Mouse (Mus musculus) forebrain, postnatal 0 days (tissue): ENCODE results near the gene Prr23a1. TPM values are rescaled to one million over a fixed set of nuclear protein-coding genes. Genes with fewer than 3 reads are reported as not detected.

Experiments used
- ATAC-seq: fragments of 200-750 bp; cut with Nextera tagmentation; 2 replicates; pipeline ENCODE4 v1.8.0; 2017; ENCODE audit warnings: mild to moderate bottlenecking, moderate library complexity
- DNase-seq: peaks from one replicate; pipeline ENCODE4 v3.0.0-alpha.2; 2015
- H3K27ac ChIP-seq: fragments of 300-500 bp; sonication (generic); 2 replicates; pipeline ENCODE4 v1.5.1; 2014; ENCODE audit warnings: low read depth, mild to moderate bottlenecking, antibody characterized with exemption, low read length, moderate library complexity, mixed read lengths
- H3K27me3 ChIP-seq: fragments of 300-500 bp; sonication (generic); 2 replicates; pipeline ENCODE4 v1.6.1; 2014; ENCODE audit warnings: mild to moderate bottlenecking, low read length, mixed read lengths; ENCODE audit not compliant: insufficient read depth
- H3K36me3 ChIP-seq: fragments of 300-500 bp; sonication (generic); 2 replicates; pipeline ENCODE4 v1.6.1; 2014; ENCODE audit warnings: mild to moderate bottlenecking, moderate library complexity; ENCODE audit not compliant: insufficient read depth
- H3K4me1 ChIP-seq: fragments of 300-500 bp; sonication (generic); 2 replicates; pipeline ENCODE4 v1.6.1; 2014; ENCODE audit warnings: antibody characterized with exemption; ENCODE audit not compliant: insufficient read depth
- H3K4me2 ChIP-seq: fragments of 300-500 bp; sonication (generic); 2 replicates; pipeline ENCODE4 v1.6.1; 2014; ENCODE audit warnings: low read depth, mild to moderate bottlenecking, moderate library complexity
- H3K4me3 ChIP-seq: fragments of 300-500 bp; sonication (generic); 2 replicates; pipeline ENCODE4 v1.5.1; 2014; ENCODE audit warnings: low read depth, low read length, mixed read lengths
- H3K9ac ChIP-seq: fragments of 300-500 bp; sonication (generic); 2 replicates; pipeline ENCODE4 v1.6.1; 2014; ENCODE audit warnings: mild to moderate bottlenecking
- H3K9me3 ChIP-seq: fragments of 300-500 bp; sonication (generic); 2 replicates; pipeline ENCODE4 v1.6.1; 2016; ENCODE audit warnings: low read length
- CTCF ChIP-seq: sonication (generic); IDR thresholded peaks from 2 replicates; pipeline ENCODE4 v1.5.1; 2016; ENCODE audit warnings: antibody characterized with exemption, control low read depth, low read depth
- WGBS: fragments of 180-500 bp; shearing (Covaris S2); extraction: QIAGEN DNeasy Blood & Tissue Kit; methylation state at CpG from one replicate; pipeline ENCODE4 v1.1.7; 2014; 5-methylcytosine and 5-hydroxymethylcytosine counted together
- polyA plus RNA-seq: library from polyadenylated mRNA; unstranded; fragments of >200 nt; fragmentation: Nextera tagmentation; extraction: Ambion mirVana; gene quantifications from 2 replicates; pipeline ENCODE4 v1.2.1, GENCODE M21; 2015
- total RNA-seq: library from RNA; depleted of rRNA; stranded (reverse); fragments of >200 nt; gene quantifications from 2 replicates; pipeline ENCODE4 v1.2.3, GENCODE M21; 2014

Gene Prr23a1
- total and polyA plus RNA-seq, 2 experiments from 2014 or later, result 0.18 TPM; not detected in 1

DNA sequence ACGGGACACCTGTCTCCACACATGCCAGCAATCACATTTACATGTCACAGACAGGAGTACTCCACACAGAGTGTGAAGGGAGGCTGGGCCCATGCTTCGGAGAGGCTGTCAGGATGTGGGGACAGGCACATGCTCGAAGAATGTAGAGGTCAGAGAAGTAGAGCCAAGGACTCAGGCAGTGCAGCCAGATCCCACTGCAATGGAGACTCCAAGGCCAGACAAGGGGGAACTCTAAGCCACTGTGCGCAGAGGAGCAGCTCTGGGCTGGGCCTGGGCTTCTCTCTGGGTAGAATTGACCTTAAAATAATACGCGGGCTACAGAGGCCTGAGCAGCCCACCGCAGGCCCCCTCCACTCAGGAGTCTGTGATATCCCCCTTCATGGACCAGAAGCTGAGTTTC, 24.7 kb upstream of the Prr23a1 start:
- Histone ChIP-seq H3K36me3 (no peaks in the 10 kb centered on the region), H3K4me2 (no peak overlapping the region), H3K4me3 (no peak overlapping the region), H3K27ac (no peak overlapping the region), H3K9ac (no peak overlapping the region), H3K9me3 (no peaks in the 10 kb centered on the region), H3K27me3 (no peaks in the 10 kb centered on the region), H3K4me1 (no peaks in the 10 kb centered on the region)
- no peak for DNase-seq
- ATAC-seq, result no peak
- WGBS, result 85% methylated on average over 7 of the region's 7 CpGs
- TF ChIP-seq CTCF, result no peak

DNA sequence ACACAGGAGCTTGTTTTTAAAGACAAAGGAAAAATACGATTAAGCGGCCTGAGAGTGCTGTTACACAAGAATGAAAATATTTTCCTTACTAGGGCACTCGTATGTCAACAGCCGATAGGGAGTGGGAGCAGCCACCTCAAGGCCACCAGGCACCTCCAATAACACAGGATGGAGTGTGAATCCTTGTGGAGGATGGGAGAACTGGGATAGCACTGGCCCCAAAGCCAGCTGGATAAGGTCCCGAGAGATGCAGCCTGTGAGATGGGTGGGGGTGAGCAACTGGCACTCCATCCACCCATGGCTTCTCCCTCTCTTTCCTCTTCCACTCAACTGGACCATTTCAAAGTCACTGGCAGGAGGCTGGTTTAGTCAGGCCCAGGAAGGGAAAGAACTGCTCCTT, 23.3 kb upstream of the Prr23a1 start:
- no peak overlapping the region for H3K9ac ChIP-seq
- no peaks in the 10 kb centered on the region for H3K9me3 ChIP-seq
- WGBS, result 75% methylated on average over 5 of the region's 5 CpGs
- no peak overlapping the region for H3K4me3 ChIP-seq
- no peaks in the 10 kb centered on the region for H3K27me3 ChIP-seq
- H3K4me2 ChIP-seq, result no peak overlapping the region
- H3K36me3 ChIP-seq, result no peaks in the 10 kb centered on the region
- no peak for ATAC-seq
- no peak for TF ChIP-seq CTCF
- DNase-seq, result no peak
- no peaks in the 10 kb centered on the region for H3K4me1 ChIP-seq
- H3K27ac ChIP-seq, result no peak overlapping the region

DNA sequence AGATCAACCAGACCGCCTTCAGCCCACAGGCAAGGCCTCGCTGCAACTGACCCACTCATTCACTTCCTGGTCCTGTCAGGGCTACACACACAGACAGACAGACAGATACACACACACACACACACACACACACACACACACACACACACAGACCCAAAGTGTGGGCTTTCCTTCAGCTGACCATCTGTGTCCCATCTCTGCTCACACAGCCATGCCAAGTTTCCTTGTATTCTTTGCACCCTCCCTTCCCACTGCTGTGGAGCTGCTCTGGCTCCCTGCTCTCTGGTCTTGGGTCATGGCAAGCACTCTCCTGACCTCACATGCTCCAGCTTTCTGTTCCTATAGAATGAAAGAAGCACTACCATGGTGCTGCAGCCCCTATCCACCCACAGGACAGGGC, 22.8 kb upstream of the Prr23a1 start:
- no peak for TF ChIP-seq CTCF
- H3K36me3 ChIP-seq, result no peaks in the 10 kb centered on the region
- H3K27me3 ChIP-seq, result no peaks in the 10 kb centered on the region
- DNase-seq (no peak), ATAC-seq (no peak)
- 86% methylated on average over 2 of the region's 2 CpGs for WGBS
- no peak overlapping the region for H3K9ac ChIP-seq
- no peak overlapping the region for H3K4me3 ChIP-seq
- no peaks in the 10 kb centered on the region for H3K4me1 ChIP-seq
- H3K9me3 ChIP-seq, result no peaks in the 10 kb centered on the region
- H3K4me2 ChIP-seq, result no peak overlapping the region
- H3K27ac ChIP-seq, result no peak overlapping the region

DNA sequence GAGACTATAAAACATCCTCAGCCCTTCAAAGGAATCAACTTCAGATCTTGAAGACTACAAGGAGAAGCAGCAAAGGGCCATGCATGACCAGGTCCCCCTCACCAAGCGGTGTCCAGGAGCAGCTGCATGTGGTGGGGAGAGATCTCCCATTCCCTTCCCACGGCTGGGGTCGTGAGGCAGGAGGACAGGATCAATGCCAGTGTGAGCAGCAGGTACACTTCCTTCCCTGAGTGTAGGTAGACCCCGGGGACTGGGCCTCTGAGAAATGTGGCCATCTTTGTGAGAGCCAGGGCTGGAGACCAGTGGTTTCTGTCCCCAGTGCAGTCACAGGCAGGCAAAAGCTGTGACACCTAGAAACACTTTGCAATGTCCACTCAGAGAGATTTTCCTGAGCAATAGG, 21.8 kb upstream of the Prr23a1 start:
- H3K4me2 ChIP-seq, result no peak overlapping the region
- no peaks in the 10 kb centered on the region for H3K4me1 ChIP-seq
- H3K27me3 ChIP-seq, result no peaks in the 10 kb centered on the region
- H3K27ac ChIP-seq, result no peak overlapping the region
- DNase-seq (no peak), ATAC-seq (no peak)
- TF ChIP-seq CTCF, result no peak
- no peak overlapping the region for H3K9ac ChIP-seq
- H3K9me3 ChIP-seq, result no peaks in the 10 kb centered on the region
- 95% methylated on average over 4 of the region's 4 CpGs for WGBS
- no peak overlapping the region for H3K4me3 ChIP-seq
- H3K36me3 ChIP-seq, result no peaks in the 10 kb centered on the region

DNA sequence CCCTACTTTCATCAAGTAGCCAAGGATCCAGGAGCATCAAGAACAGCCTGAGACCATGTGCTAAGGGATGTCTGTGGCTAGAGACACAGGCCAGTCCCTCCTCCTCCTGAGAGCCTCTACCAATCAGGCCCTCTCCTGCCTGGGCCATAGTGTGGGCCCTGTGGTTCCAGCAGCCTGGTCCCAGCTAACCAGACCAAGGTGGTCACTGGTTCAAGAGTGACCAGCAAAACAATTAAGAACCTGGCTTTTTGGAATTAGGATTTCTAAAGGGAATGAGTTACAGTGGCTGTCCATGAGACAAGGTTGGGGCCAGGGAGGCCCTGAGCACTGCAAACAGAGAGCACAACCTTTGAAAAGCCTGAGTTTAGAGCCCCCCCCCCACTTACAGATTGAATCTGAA, 21.2 kb upstream of the Prr23a1 start:
- TF ChIP-seq CTCF, result no peak
- Histone ChIP-seq H3K9ac (no peak overlapping the region), H3K9me3 (no peaks in the 10 kb centered on the region), H3K4me1 (no peaks in the 10 kb centered on the region), H3K4me2 (no peak overlapping the region), H3K27ac (no peak overlapping the region), H3K4me3 (no peak overlapping the region), H3K27me3 (no peaks in the 10 kb centered on the region), H3K36me3 (no peaks in the 10 kb centered on the region)
- ATAC-seq (no peak), DNase-seq (no peak)

DNA sequence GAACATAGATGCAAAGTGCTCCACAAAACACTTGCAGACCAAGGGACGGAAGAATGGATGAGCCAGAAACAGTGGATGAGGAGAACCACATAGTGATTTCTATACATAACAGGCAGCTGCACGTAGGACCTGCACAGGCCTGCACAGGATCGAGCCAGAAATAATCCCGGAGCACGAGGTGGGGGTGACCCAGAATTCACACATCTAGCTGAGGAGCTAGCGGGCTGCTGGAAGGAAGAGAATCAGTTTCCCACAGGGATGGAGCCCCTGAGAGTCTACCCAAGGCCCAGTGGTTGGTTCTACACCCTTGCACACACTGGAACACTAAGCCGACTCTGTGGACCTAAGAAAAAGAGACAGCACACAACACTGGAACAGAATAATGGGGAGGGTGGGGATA, 18.5 kb upstream of the Prr23a1 start:
- Histone ChIP-seq H3K27ac (no peak overlapping the region), H3K27me3 (no peaks in the 10 kb centered on the region), H3K4me2 (no peak overlapping the region), H3K4me3 (no peak overlapping the region), H3K36me3 (no peaks in the 10 kb centered on the region), H3K9ac (no peak overlapping the region), H3K9me3 (no peaks in the 10 kb centered on the region), H3K4me1 (no peaks in the 10 kb centered on the region)
- 88% methylated on average over 7 of the region's 7 CpGs for WGBS
- TF ChIP-seq CTCF, result no peak
- ATAC-seq (no peak), DNase-seq (no peak)

DNA sequence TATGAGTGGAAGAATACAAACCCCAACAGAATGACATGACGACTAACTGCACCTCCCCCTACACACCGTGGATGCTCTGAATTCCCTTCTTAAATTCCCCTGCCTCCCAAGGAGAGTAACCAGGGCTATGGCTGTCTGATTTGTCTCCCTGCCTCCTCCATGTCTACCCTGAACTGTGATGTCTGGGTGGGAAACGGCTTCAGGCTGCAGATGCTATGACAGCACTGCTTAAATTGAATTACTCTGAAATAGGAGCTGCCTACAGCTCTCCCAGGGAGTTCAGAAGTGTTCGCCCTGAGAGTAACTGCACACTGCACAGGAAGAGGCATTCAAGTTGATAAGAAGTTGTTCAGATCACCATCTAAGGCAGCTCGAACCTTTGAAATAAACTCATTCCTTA, 12.8 kb upstream of the Prr23a1 start:
- Histone ChIP-seq H3K27me3 (no peaks in the 10 kb centered on the region), H3K4me2 (no peak overlapping the region), H3K9me3 (no peaks in the 10 kb centered on the region), H3K4me3 (no peak overlapping the region), H3K27ac (no peak overlapping the region), H3K9ac (no peak overlapping the region), H3K4me1 (no peaks in the 10 kb centered on the region), H3K36me3 (no peaks in the 10 kb centered on the region)
- 67% methylated on average over 5 of the region's 5 CpGs for WGBS
- DNase-seq (no peak), ATAC-seq (no peak)
- no peak for TF ChIP-seq CTCF

DNA sequence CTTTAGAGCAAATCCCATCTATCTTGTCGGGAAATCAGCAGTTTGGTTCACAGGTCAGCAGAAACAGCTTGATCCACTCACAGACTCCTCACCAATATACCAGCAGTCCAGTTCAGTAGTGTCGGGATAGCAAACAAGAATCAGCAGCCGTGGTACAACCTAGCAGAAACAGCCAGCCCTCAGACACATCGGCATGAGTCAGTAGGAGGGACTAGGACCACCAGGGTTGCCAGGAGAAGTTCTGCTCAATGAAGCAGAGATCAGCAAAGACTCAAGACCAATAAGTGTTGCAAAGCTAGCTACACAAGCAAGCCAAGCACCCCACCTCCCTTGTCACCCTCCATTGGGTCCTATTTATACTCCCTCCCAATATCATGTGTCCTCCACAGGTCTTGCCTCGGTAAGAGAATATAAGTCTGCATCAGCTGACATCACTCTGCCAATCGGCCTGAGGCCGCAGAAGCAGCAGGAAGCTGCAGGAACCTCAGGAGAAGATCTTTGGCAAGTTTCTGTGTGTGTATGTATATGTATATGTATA, 4.7 kb upstream of the Prr23a1 start:
- Histone ChIP-seq H3K4me3 (no peak overlapping the region), H3K9ac (no peak overlapping the region), H3K4me2 (no peak overlapping the region), H3K27me3 (no peaks in the 10 kb centered on the region), H3K36me3 (no peaks in the 10 kb centered on the region), H3K27ac (no peak overlapping the region), H3K4me1 (no peaks in the 10 kb centered on the region), H3K9me3 (0 out of 2 replicates have a peak, but pooled peaks cover 3% of the 10 kb centered on the region)
- TF ChIP-seq CTCF, result no peak
- no peak for ATAC-seq
- DNase-seq, result no peak
- WGBS, result 89% methylated on average over 7 of the region's 7 CpGs
